Mouse (Mus musculus) activated CD4-positive, CD25-positive, alpha-beta regulatory T cell, adult 4 months (primary cell): ENCODE results near the gene Krt14. TPM values are rescaled to one million over a fixed set of nuclear protein-coding genes. Genes with fewer than 3 reads are reported as not detected.
"Not testable (repeated sequence)": the region's sequence is repeated elsewhere in the genome, so short reads cannot be mapped to it uniquely, and the experiment has no call there.

Experiments used
- ATAC-seq: one replicate; pipeline ENCODE4 v1.8.0; 2017
- polyA plus RNA-seq, 2 experiments: library from polyadenylated mRNA; unstranded; fragments of 100-300 nt; shearing (Covaris generic); gene quantifications; one replicate each; pipeline ENCODE4 v1.2.1; 2017

Gene Krt14
- polyA plus RNA-seq, result not detected

GRCm38 (mm10) chr11:100207498-100207897 lies at the start of gene Krt14:
Gene Krt14 (minus strand): TSS chr11:100207548.
- ATAC-seq, result no peak

GRCm38 (mm10) chr11:100255514-100255913 lies 48.2 kb upstream of the Krt14 start:
- ATAC-seq, result no peak

- ATAC-seq, result no peak
These were observed 47.2 kb upstream of the Krt14 start for GRCm38 (mm10) chr11:100254360-100255090.

GRCm38 (mm10) chr11:100248852-100249465 lies 41.6 kb upstream of the Krt14 start, which contains the start of gene Krt16:
Gene Krt16 (minus strand): TSS chr11:100248902.
- no peak for ATAC-seq

GRCm38 (mm10) chr11:100246471-100246870 lies 39.1 kb upstream of the Krt14 start:
- not testable (repeated sequence) for ATAC-seq

GRCm38 (mm10) chr11:100240272-100240671 lies 32.9 kb upstream of the Krt14 start:
- ATAC-seq, result not testable (repeated sequence)

GRCm38 (mm10) chr11:100221741-100222140 lies 14.4 kb upstream of the Krt14 start:
- ATAC-seq, result no peak

GRCm38 (mm10) chr11:100219304-100219703 lies 12.0 kb upstream of the Krt14 start:
- ATAC-seq, result no peak

- ATAC-seq, result no peak
These were observed 1.2 kb upstream of the Krt14 start for GRCm38 (mm10) chr11:100208542-100208941.

- ATAC-seq, result no peak
These were observed 3.9 kb downstream of the Krt14 start for GRCm38 (mm10) chr11:100203448-100203847.

GRCm38 (mm10) chr11:100202906-100203305 lies 4.4 kb downstream of the Krt14 start:
- ATAC-seq, result no peak

GRCm38 (mm10) chr11:100200104-100200820 lies 7.1 kb downstream of the Krt14 start:
- no peak for ATAC-seq

- no peak for ATAC-seq
These were observed 8.7 kb downstream of the Krt14 start for GRCm38 (mm10) chr11:100198666-100199065.

- ATAC-seq, result no peak
These were observed 14.4 kb downstream of the Krt14 start, which contains the start of gene Krt9 for GRCm38 (mm10) chr11:100192992-100193391. Gene Krt9 (minus strand): TSS chr11:100193246.

- ATAC-seq, result no peak
These were observed 15.5 kb downstream of the Krt14 start for GRCm38 (mm10) chr11:100191820-100192219.

- ATAC-seq, result no peak
These were observed 20.6 kb downstream of the Krt14 start for GRCm38 (mm10) chr11:100186736-100187135.

- no peak for ATAC-seq
These were observed 25.6 kb downstream of the Krt14 start for GRCm38 (mm10) chr11:100181725-100182124.

GRCm38 (mm10) chr11:100179260-100179659 lies 28.1 kb downstream of the Krt14 start:
- no peak for ATAC-seq

- ATAC-seq, result no peak
These were observed 29.0 kb downstream of the Krt14 start for GRCm38 (mm10) chr11:100178307-100178706.

- ATAC-seq, result no peak
These were observed 30.6 kb downstream of the Krt14 start for GRCm38 (mm10) chr11:100176791-100177190.

GRCm38 (mm10) chr11:100168765-100169762 lies 38.3 kb downstream of the Krt14 start:
- no peak for ATAC-seq

- ATAC-seq, result no peak
These were observed 39.3 kb downstream of the Krt14 start for GRCm38 (mm10) chr11:100168071-100168470.
